Mouse (Mus musculus) small intestine, adult 2 months (tissue): Measurements from ENCODE around the gene Syne1.

Experiments
- CTCF ChIP-seq: fragments of 200-500 bp; IDR thresholded peaks from 2 replicates; pipeline ENCODE4 v1.5.1; 2012; ENCODE audit warnings: low read depth, mild to moderate bottlenecking, control low read depth, inconsistent platforms, low read length, moderate library complexity, mixed read lengths; ENCODE audit not compliant: insufficient replicate concordance, insufficient read length; ENCODE audit errors: extremely low read depth
- POLR2A ChIP-seq: fragments of 200-500 bp; IDR thresholded peaks from 2 replicates; pipeline ENCODE4 v1.6.1; 2012; ENCODE audit warnings: low read depth, mild to moderate bottlenecking, control low read depth, inconsistent platforms, low read length, moderate library complexity

DNA sequence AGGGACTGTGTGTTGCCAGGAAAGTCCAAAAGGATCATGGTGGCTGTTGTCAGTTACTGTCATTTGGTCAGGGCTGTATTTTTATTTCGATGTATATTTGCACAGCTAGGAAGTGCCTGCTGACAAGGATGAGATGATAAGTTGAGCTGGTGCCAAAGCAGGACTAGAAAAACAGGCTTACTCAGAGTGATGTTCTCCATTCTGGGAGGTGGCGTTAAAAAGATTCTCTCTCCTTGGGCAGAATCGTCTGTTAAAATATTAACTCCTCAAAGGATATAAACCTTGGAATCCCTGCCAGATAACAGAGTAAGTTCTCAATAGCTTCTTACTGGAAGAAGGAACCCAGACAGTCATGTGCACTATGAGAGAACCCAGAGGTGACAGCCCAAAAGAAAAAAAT lies 557.5 kb downstream of the Syne1 start:
- TF ChIP-seq CTCF = no peak
- TF ChIP-seq POLR2A = no peak
